Mouse (Mus musculus): Measurements from ENCODE around the gene Fbxw7. TPM values are rescaled to one million over a fixed set of nuclear protein-coding genes. Genes with fewer than 3 reads are reported as not detected.

The Fbxw7 gene
- total RNA-seq (2023): 27.0 TPM

GRCm38 (mm10) chr3:84814762-84815381, at the start of gene Fbxw7:
Gene Fbxw7, plus strand, starts transcription at chr3:84815268.

Other genes starting within 250 kb of the Fbxw7 start
- gene Arfip1, start 232.6 kb upstream of the Fbxw7 start, total RNA-seq (2023): 41.6 TPM
- gene Tigd4, start 221.7 kb upstream of the Fbxw7 start, total RNA-seq (2023): not detected
- gene Tmem154, start 149.1 kb upstream of the Fbxw7 start, total RNA-seq (2023): 38.5 TPM